Mouse (Mus musculus) intestine, embryonic 16.5 days (tissue): ENCODE measurements around the gene Rprd1b. TPM values are rescaled to one million over a fixed set of nuclear protein-coding genes. Genes with fewer than 3 reads are reported as not detected.

Experiments
- ATAC-seq: fragments of 200-750 bp; cut with Nextera tagmentation; 2 replicates; pipeline ENCODE4 v1.8.0; 2017; ENCODE audit warnings: moderate TSS enrichment, moderate library complexity
- H3K27ac ChIP-seq: fragments of 300-500 bp; sonication (generic); 2 replicates; pipeline ENCODE4 v1.5.1; 2014; ENCODE audit warnings: mild to moderate bottlenecking, low read length
- H3K27me3 ChIP-seq: fragments of 300-500 bp; sonication (generic); replicated peaks from 2 replicates; pipeline ENCODE4 v1.6.1; 2014; ENCODE audit warnings: low read length, control low read depth, mixed read lengths; ENCODE audit not compliant: control insufficient read depth, insufficient read depth
- H3K36me3 ChIP-seq: fragments of 300-500 bp; sonication (generic); 2 replicates; pipeline ENCODE4 v1.6.1; 2014; ENCODE audit warnings: low read length, control low read depth; ENCODE audit not compliant: control insufficient read depth, insufficient read depth
- H3K4me1 ChIP-seq: fragments of 300-500 bp; sonication (generic); 2 replicates; pipeline ENCODE4 v1.6.1; 2014; ENCODE audit warnings: low read length, control low read depth, mixed read lengths; ENCODE audit not compliant: control insufficient read depth, insufficient read depth
- H3K4me2 ChIP-seq: fragments of 300-500 bp; sonication (generic); 2 replicates; pipeline ENCODE4 v1.6.1; 2014; ENCODE audit warnings: low read depth, low read length, control low read depth
- H3K4me3 ChIP-seq: fragments of 300-500 bp; sonication (generic); 2 replicates; pipeline ENCODE4 v1.5.1; 2014; ENCODE audit warnings: mild to moderate bottlenecking, low read length
- H3K9ac ChIP-seq: fragments of 300-500 bp; sonication (generic); 2 replicates; pipeline ENCODE4 v1.6.1; 2014; ENCODE audit warnings: low read depth, low read length
- H3K9me3 ChIP-seq: fragments of 300-500 bp; sonication (generic); 2 replicates; pipeline ENCODE4 v1.6.1; 2016; ENCODE audit warnings: low read length, control low read depth; ENCODE audit not compliant: control insufficient read depth
- WGBS: fragments of 180-500 bp; shearing (Covaris S2); extraction: QIAGEN DNeasy Blood & Tissue Kit; methylation state at CpG from one replicate; pipeline ENCODE4 v1.1.7; 2014; 5-methylcytosine and 5-hydroxymethylcytosine counted together
- polyA plus RNA-seq: library from polyadenylated mRNA; unstranded; fragments of >200 nt; fragmentation: Nextera tagmentation; extraction: Ambion mirVana; gene quantifications from 2 replicates; pipeline ENCODE4 v1.2.1, GENCODE M21; 2015

Rprd1b gene
- polyA plus RNA-seq, 1 experiment from 2014 or later = 34.2 TPM

DNA sequence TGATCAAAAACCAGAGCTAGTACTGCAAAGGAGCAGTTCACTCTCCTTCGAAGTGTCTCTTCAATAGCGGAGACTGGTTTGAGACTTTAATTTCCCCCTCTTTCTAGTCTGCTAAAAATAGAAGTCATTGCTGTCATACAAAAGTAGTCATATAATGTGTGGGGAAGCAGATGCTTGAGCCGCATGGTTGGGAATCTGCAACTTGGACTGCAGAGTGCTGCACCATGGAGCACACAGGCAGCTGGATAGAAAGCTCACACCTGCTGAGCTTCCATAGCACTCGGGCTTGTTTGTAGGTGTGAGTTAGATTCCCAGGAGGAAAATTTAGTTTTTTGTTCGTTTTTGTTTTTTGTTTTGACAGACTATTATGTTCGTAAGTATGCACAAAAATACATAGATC, 8.1 kb downstream of the Rprd1b start:
- H3K27ac ChIP-seq = no peak overlapping the region
- no peaks in the 10 kb centered on the region for H3K27me3 ChIP-seq
- no peak for ATAC-seq
- WGBS = 82% methylated on average over 6 of the region's 6 CpGs
- no peaks in the 10 kb centered on the region for H3K36me3 ChIP-seq
- H3K9me3 ChIP-seq = no peaks in the 10 kb centered on the region
- no peak overlapping the region for H3K4me2 ChIP-seq
- H3K9ac ChIP-seq = no peak overlapping the region
- H3K4me3 ChIP-seq = no peak overlapping the region
- peaks cover 3% of the 10 kb centered on the region for H3K4me1 ChIP-seq

DNA sequence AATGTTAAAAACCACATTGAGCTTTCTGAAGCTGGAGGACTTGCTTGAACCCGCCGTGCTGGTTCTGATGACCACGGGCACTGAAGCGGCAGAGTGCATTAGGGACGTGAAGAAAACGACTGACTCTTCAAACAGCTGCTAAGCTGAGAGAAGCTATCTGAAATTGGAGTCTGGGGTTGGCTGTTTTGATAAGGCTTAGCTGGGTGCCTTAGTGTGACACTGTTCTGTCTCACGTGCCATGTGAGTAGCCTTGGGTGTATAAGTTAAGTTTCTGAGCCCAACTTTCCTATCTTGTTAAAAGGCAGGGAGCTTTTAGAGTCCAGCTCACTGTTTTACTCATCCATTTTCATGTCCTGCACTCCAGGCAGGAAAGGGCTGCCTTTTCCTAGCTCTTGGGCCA, 8.7 kb downstream of the Rprd1b start:
- Histone ChIP-seq H3K4me2 (no peak overlapping the region), H3K4me1 (no peaks in the 10 kb centered on the region; the same call in 1 of the 2 replicates), H3K27ac (no peak overlapping the region), H3K27me3 (no peaks in the 10 kb centered on the region), H3K4me3 (no peak overlapping the region), H3K9ac (no peak overlapping the region), H3K36me3 (no peaks in the 10 kb centered on the region), H3K9me3 (no peaks in the 10 kb centered on the region)
- ATAC-seq = no peak
- 81% methylated on average over 7 of the region's 7 CpGs for WGBS

DNA sequence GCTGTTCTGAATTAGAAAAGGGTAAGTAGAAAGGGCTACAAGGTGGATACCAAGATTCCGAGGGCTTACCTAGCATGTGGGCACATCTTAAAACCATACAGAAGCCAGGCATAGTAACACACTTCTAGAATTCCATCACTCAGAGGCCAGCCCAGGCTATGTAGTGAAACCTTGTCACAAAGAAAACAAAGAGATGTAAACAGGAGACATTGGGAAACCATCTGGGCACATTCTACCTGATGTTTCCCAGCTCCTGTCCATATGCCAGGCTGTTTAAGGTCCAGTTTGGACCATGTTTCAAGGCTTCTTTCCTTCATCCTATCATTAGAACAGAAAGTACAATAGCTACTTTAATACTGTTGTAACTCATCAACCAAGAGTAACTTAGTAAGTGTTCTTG, 9.3 kb downstream of the Rprd1b start:
- Histone ChIP-seq H3K9ac (no peak overlapping the region), H3K4me3 (no peak overlapping the region), H3K9me3 (no peaks in the 10 kb centered on the region), H3K27ac (no peak overlapping the region), H3K4me2 (no peak overlapping the region), H3K36me3 (no peaks in the 10 kb centered on the region), H3K27me3 (no peaks in the 10 kb centered on the region), H3K4me1 (no peaks in the 10 kb centered on the region)
- whole genome bisulfite sequencing = 90% methylated on average over 1 of the region's 1 CpGs
- ATAC-seq = no peak

DNA sequence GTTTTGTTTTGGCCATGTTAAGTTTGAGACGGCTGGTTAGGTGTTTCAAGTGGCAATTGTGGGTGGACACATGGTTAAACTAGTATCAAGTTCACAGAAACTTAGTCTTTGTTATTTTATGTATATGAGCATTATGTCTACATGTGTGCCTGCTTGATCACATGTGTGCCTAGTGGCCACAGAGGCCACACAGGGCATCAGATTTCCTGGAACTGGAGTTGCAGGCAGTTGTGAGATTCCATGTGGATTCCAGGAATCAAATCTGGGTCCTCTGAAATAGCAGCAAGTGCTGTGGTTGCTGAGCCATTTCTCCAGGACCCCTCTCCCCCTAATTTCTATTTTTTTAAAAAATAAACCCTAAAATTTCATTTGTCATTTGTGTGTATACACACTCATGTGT, 11.4 kb downstream of the Rprd1b start:
- Histone ChIP-seq H3K27ac (no peak overlapping the region), H3K27me3 (no peaks in the 10 kb centered on the region), H3K36me3 (peaks cover 11% of the 10 kb centered on the region), H3K4me1 (no peaks in the 10 kb centered on the region), H3K9ac (no peak overlapping the region), H3K9me3 (no peaks in the 10 kb centered on the region), H3K4me3 (no peak overlapping the region), H3K4me2 (no peak overlapping the region)
- 68% methylated on average over 1 of the region's 1 CpGs for WGBS
- ATAC-seq = no peak

DNA sequence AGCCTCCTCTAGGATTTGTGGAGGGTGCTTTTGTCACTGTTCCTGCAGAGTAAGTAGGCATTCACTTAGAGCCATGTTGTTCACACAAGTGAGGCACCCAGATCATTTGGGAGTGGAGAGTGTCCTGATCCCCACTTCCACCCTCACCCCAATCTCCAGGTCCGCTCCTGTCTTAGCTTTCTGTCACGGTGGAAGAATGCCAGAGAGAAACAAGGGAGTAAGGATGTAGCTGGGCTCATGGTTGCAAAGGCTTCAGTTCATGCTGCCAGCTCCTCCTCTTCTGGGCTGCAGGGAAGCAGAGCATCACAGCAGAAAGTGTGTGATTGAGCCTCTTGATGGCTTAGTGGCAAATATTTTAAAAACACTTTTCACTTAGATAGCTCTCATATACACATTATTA, 12.1 kb downstream of the Rprd1b start:
- H3K4me2 ChIP-seq = no peak overlapping the region
- H3K27me3 ChIP-seq = no peaks in the 10 kb centered on the region
- ATAC-seq = no peak
- H3K4me1 ChIP-seq = no peaks in the 10 kb centered on the region
- no peak overlapping the region for H3K27ac ChIP-seq
- 91% methylated on average over 2 of the region's 2 CpGs for WGBS
- no peak overlapping the region for H3K4me3 ChIP-seq
- no peaks in the 10 kb centered on the region for H3K9me3 ChIP-seq
- no peak overlapping the region for H3K9ac ChIP-seq
- H3K36me3 ChIP-seq = peaks cover 12% of the 10 kb centered on the region

DNA sequence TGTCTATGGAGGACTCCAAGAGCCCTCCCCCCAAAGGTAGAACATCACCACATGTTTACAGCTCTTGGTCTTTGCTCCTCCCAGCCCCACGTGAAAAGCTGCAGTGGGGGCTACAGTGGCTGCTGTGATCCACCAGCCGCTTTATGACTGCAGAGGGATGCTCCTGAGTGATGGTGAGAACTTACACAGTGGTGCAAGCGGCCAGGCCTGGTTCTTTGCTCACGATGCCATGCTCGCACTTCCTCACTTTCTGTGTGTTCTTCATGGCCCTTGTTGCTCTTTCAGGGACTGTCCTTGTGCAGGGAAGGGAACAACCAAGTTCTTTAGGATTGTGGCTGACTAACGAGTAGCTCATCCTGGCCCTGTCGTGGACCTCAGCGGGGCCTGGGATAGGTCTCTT, 15.2 kb downstream of the Rprd1b start:
- Histone ChIP-seq H3K4me1 (no peaks in the 10 kb centered on the region), H3K4me2 (no peak overlapping the region), H3K36me3 (peaks cover 12% of the 10 kb centered on the region), H3K4me3 (no peak overlapping the region), H3K27ac (no peak overlapping the region), H3K9ac (no peak overlapping the region), H3K9me3 (no peaks in the 10 kb centered on the region), H3K27me3 (no peaks in the 10 kb centered on the region)
- no peak for ATAC-seq
- 88% methylated on average over 8 of the region's 8 CpGs for WGBS

DNA sequence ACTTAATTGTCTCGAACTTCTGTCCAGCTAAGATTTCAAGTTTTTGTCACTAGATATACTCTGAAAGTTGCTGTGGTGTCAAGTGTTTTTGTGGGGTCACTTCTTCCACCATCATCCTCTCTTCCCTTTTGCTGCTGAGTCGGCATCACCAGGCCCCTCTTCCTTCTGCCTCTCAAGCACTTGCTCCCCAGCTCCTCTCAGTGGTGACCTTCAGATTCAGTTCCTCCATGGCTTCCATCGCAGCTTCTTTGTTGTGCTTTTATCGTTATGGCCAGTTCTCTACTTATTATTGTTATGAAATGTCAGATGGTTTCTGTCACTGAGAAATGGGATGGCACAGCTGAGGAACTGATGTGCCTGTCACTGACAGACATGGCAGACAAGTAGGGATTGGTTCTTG, 17.9 kb downstream of the Rprd1b start:
- no peaks in the 10 kb centered on the region for H3K27me3 ChIP-seq
- H3K4me1 ChIP-seq = no peaks in the 10 kb centered on the region
- 66% methylated on average over 4 of the region's 4 CpGs for WGBS
- no peaks in the 10 kb centered on the region for H3K9me3 ChIP-seq
- no peak overlapping the region for H3K4me2 ChIP-seq
- no peak for ATAC-seq
- H3K4me3 ChIP-seq = no peak overlapping the region
- no peak overlapping the region for H3K9ac ChIP-seq
- H3K27ac ChIP-seq = no peak overlapping the region
- H3K36me3 ChIP-seq = peaks cover 18% of the 10 kb centered on the region

DNA sequence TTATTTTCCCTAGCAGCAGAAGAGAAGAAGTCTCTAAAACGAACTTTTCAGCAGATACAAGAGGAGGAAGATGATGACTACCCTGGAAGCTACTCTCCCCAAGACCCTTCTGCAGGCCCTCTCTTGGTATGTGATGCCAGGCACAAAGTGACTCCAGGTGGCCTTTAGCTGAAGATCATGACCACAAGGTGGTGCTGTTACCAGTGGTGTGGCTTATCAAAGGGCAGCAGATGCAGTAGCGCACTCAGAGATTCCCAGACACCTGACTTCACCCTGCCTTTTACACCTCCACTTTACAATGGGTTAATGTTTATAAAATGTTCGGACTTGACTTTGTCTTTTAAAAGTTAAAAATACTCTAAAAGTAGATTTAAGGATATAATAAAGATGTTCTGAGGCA, 19.6 kb downstream of the Rprd1b start:
- Histone ChIP-seq H3K4me3 (no peak overlapping the region), H3K4me2 (no peak overlapping the region), H3K4me1 (no peaks in the 10 kb centered on the region), H3K27ac (no peak overlapping the region), H3K27me3 (no peaks in the 10 kb centered on the region), H3K36me3 (peaks cover 22% of the 10 kb centered on the region), H3K9me3 (no peaks in the 10 kb centered on the region), H3K9ac (no peak overlapping the region)
- WGBS = 61% methylated on average over 3 of the region's 3 CpGs
- ATAC-seq = no peak

DNA sequence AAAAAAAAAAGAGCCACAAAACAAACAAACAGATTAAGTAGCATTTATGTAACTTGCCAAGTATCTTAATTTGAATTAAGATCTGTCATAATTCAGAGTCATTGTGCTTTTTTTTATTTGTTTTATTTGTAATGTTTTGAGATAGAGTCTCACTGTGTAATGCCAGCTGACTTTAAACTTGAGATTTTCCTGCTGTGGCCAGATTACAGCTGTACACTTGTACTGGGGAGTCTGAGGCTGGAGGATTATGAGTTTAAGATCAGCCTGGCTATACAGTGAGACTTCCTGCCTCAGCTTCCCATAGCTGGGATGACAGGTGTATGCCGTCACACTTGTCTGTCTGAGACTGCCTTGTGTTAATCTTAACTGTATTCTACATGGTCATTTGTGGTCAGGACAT, 20.4 kb downstream of the Rprd1b start:
- WGBS = 98% methylated on average over 1 of the region's 1 CpGs
- no peaks in the 10 kb centered on the region for H3K9me3 ChIP-seq
- H3K27ac ChIP-seq = no peak overlapping the region
- H3K4me3 ChIP-seq = no peak overlapping the region
- peaks cover 17% of the 10 kb centered on the region for H3K36me3 ChIP-seq
- no peak overlapping the region for H3K4me2 ChIP-seq
- no peak for ATAC-seq
- H3K4me1 ChIP-seq = no peaks in the 10 kb centered on the region
- no peak overlapping the region for H3K9ac ChIP-seq
- no peaks in the 10 kb centered on the region for H3K27me3 ChIP-seq

DNA sequence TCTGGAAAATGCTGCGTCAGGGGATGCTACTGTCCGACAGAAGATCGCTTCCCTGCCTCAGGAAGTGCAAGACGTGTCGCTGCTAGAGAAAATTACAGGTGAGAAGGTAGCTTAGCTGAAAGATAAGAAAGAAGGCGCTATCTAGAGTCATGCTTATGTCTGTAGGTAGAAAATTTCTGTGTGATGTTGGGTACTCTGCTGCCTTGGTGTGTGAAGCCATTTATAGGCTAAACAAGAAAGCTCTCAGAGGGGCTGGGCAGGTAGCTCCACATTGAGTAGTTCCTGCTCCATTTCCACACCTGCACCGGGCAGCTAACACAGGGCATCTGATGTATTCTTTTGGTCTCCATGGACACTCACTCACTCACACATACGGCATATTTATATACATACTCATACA, 21.8 kb downstream of the Rprd1b start:
- 90% methylated on average over 8 of the region's 8 CpGs for WGBS
- Histone ChIP-seq H3K4me2 (no peak overlapping the region), H3K4me1 (no peaks in the 10 kb centered on the region), H3K27ac (no peak overlapping the region), H3K4me3 (no peak overlapping the region), H3K36me3 (peaks cover 10% of the 10 kb centered on the region), H3K9ac (no peak overlapping the region), H3K27me3 (no peaks in the 10 kb centered on the region), H3K9me3 (no peaks in the 10 kb centered on the region)
- ATAC-seq = no peak
